ENCODE assay signal across 31 mouse cellular contexts in genomic region chr14:56377745-56378144, GRCm38 (mm10). TPM values are rescaled to one million over a fixed set of nuclear protein-coding genes. Genes with fewer than 3 reads are reported as not detected.
A peak's percentile ranks its signal among the peaks of the same experiment; 100 is the strongest.
DNase-seq lines count a peak whose midpoint lies in the region; ATAC-seq and TF ChIP-seq lines count a peak whose summit lies in the region.
"Had no signal": no experiment of that assay in that cellular context is flagged by ENCODE, and none has a peak within 500 bp of the region (broad histone marks: within the 10 kb centered on the region; RNA-seq: fewer than 3 reads in every experiment).

No protein-coding gene starts in this region.

- H3K9ac ChIP-seq in heart, postnatal 0 days (replicated peaks; ENCODE audit: low read depth, low read length) = no peak overlapping the region
- no peak overlapping the region for H3K9ac ChIP-seq in lung, embryonic 14.5 days
- H3K9ac ChIP-seq: forebrain, embryonic 13.5 days; heart, embryonic 13.5 days; kidney, embryonic 15.5 days; limb, embryonic 15.5 days; liver, embryonic 14.5 days; midbrain, embryonic 12.5 days; neural tube, embryonic 13.5 days; stomach, embryonic 15.5 days had no signal

- no peak for ATAC-seq in heart, postnatal 0 days (ENCODE audit: insufficient read depth, low read depth)
- ATAC-seq in lung, embryonic 14.5 days (ENCODE audit: insufficient read depth) = no peak
- ATAC-seq: CD4-positive, CD25-positive, alpha-beta regulatory T cell, adult 4 months; forebrain, embryonic 13.5 days had no signal

- H3K4me2 ChIP-seq in heart, postnatal 0 days (ENCODE audit: low read depth, low read length) = no peak overlapping the region
- H3K4me2 ChIP-seq in lung, embryonic 14.5 days = no peak overlapping the region
- H3K4me2 ChIP-seq: forebrain, embryonic 13.5 days; heart, embryonic 13.5 days; kidney, embryonic 15.5 days; limb, embryonic 15.5 days; midbrain, embryonic 12.5 days; neural tube, embryonic 13.5 days; stomach, embryonic 15.5 days had no signal

- no peaks in the 10 kb centered on the region for H3K9me3 ChIP-seq in heart, postnatal 0 days (replicated peaks; ENCODE audit: control insufficient read depth, low read length)
- H3K9me3 ChIP-seq in lung, embryonic 14.5 days (ENCODE audit: low read depth, low read length) = no peaks in the 10 kb centered on the region
- H3K9me3 ChIP-seq: forebrain, embryonic 13.5 days; heart, embryonic 13.5 days; kidney, embryonic 15.5 days; limb, embryonic 10.5 days; limb, embryonic 15.5 days; megakaryocyte, embryonic 14.5 days; midbrain, embryonic 12.5 days; neural tube, embryonic 13.5 days; stomach, embryonic 15.5 days had no signal

- no peak overlapping the region for H3K27ac ChIP-seq in heart, postnatal 0 days (ENCODE audit: low read depth)
- H3K27ac ChIP-seq in lung, embryonic 14.5 days (ENCODE audit: low read depth) = no peak overlapping the region
- H3K27ac ChIP-seq: forebrain, embryonic 13.5 days; heart, embryonic 13.5 days; kidney, embryonic 15.5 days; layer of hippocampus, adult 2 months; limb, embryonic 10.5 days; limb, embryonic 15.5 days; liver, embryonic 14.5 days; midbrain, embryonic 12.5 days; neural tube, embryonic 13.5 days; stomach, embryonic 15.5 days had no signal

- 0 out of 2 replicates have a peak, but pooled peaks have one; percentile 2 for TF ChIP-seq CTCF in heart, postnatal 0 days (IDR thresholded peaks at IDR 0.05; ENCODE audit: low read depth)
- TF ChIP-seq CTCF in lung, embryonic 14.5 days (IDR thresholded peaks at IDR 0.05; ENCODE audit: low read depth) = peak; percentile 39

- H3K27me3 ChIP-seq in heart, postnatal 0 days (ENCODE audit: control insufficient read depth, insufficient read depth, low read length) = no peaks in the 10 kb centered on the region
- no peaks in the 10 kb centered on the region for H3K27me3 ChIP-seq in lung, embryonic 14.5 days (ENCODE audit: insufficient read depth, low read length)
- H3K27me3 ChIP-seq: forebrain, embryonic 13.5 days; heart, embryonic 13.5 days; kidney, embryonic 15.5 days; limb, embryonic 15.5 days; midbrain, embryonic 12.5 days; neural tube, embryonic 13.5 days; stomach, embryonic 15.5 days had no signal

- no peaks in the 10 kb centered on the region for H3K4me1 ChIP-seq in heart, postnatal 0 days (ENCODE audit: control insufficient read depth, insufficient read depth)
- H3K4me1 ChIP-seq in lung, embryonic 14.5 days (ENCODE audit: insufficient read depth) = no peaks in the 10 kb centered on the region
- H3K4me1 ChIP-seq: forebrain, embryonic 13.5 days; limb, embryonic 10.5 days; limb, embryonic 15.5 days; midbrain, embryonic 12.5 days; neural tube, embryonic 13.5 days; stomach, embryonic 15.5 days had no signal

- H3K36me3 ChIP-seq in heart, postnatal 0 days (replicated peaks; ENCODE audit: control insufficient read depth, insufficient read depth, low read length) = no peaks in the 10 kb centered on the region
- no peaks in the 10 kb centered on the region for H3K36me3 ChIP-seq in lung, embryonic 14.5 days (ENCODE audit: insufficient read depth)
- H3K36me3 ChIP-seq: heart, embryonic 13.5 days; kidney, embryonic 15.5 days; limb, embryonic 10.5 days; limb, embryonic 15.5 days; midbrain, embryonic 12.5 days; neural tube, embryonic 13.5 days; stomach, embryonic 15.5 days had no signal

- DNase-seq in heart, postnatal 0 days (ENCODE audit: low spot score) = no peak
- DNase-seq in heart, postnatal 14 days = no peak
- DNase-seq in lung, embryonic 14.5 days = no peak
- DNase-seq in lung, postnatal 14 days = no peak
- peak; percentile 3 for DNase-seq in NIH3T3 (ENCODE audit: low read depth)
- DNase-seq in right cerebral cortex, postnatal 10 days (ENCODE audit: low spot score in 2 of 2) = no peak
- DNase-seq in B cell, adult 2 months = no peak
- DNase-seq: adrenal gland, postnatal 14 days; cerebellum, adult 11 months; cerebellum, adult 9-10 months; cerebellum, postnatal 36 days; gastrocnemius, postnatal 10 days; kidney, adult 11 months; kidney, postnatal 36 days; thymus, postnatal 14 days had no signal

- no peak overlapping the region for H3K4me3 ChIP-seq in heart, postnatal 0 days (ENCODE audit: low read depth, low read length)
- no peak overlapping the region for H3K4me3 ChIP-seq in lung, embryonic 14.5 days (ENCODE audit: low read depth, low read length)
- H3K4me3 ChIP-seq: forebrain, embryonic 13.5 days; heart, embryonic 13.5 days; kidney, embryonic 15.5 days; layer of hippocampus, adult 2 months; limb, embryonic 10.5 days; limb, embryonic 15.5 days; megakaryocyte, embryonic 14.5 days; midbrain, embryonic 12.5 days; neural tube, embryonic 13.5 days; stomach, embryonic 15.5 days had no signal

- intact Hi-C loops in heart, postnatal 14 days (cut with DNase I) = loop anchor here (5.0 to 10.0 kb wide), 2 partner anchors 417 to 685 kb away; no protein-coding TSS in a partner anchor

- no peak for TF ChIP-seq EP300 in heart, postnatal 0 days (IDR thresholded peaks at IDR 0.05; ENCODE audit: low read depth)

RNA-seq across cellular contexts. Expression of gene Atp12a, which starts 12.9 kb away (rescaled TPM):
- not detected in 2 replicates for total RNA-seq in heart, postnatal 0 days (2014; rRNA removed; ENCODE audit: low replicate concordance)
- polyA plus RNA-seq in heart, postnatal 0 days (2015; fragmentation: Nextera tagmentation; extraction: Ambion mirVana) = not detected in 2 replicates
- not detected for total RNA-seq in heart, postnatal 14 days (2021)
- 1.4 and 1.6 TPM in 2 replicates for polyA plus RNA-seq in lung, embryonic 14.5 days (2014; fragmentation: Nextera tagmentation; extraction: Ambion mirVana)
- total RNA-seq: gastrocnemius, postnatal 10 days; heart, adult 8-10 months; heart, postnatal 25 days; layer of hippocampus, adult 2 months; layer of hippocampus, postnatal 14 days had no signal
- polyA plus RNA-seq: CD4-positive, CD25-positive, alpha-beta regulatory T cell, adult 4 months; limb, embryonic 10.5 days; liver, embryonic 14.5 days; small intestine, adult 2 months had no signal

RNA-seq across cellular contexts. Expression of gene Rnf17, which starts 24.6 kb away (rescaled TPM):
- 2.1 TPM in 1 of 2 replicates, not detected in the other for total RNA-seq in heart, postnatal 0 days (2014; rRNA removed; ENCODE audit: low replicate concordance)
- polyA plus RNA-seq in heart, postnatal 0 days (2015; fragmentation: Nextera tagmentation; extraction: Ambion mirVana) = 1.0 and 1.2 TPM in 2 replicates
- under 1 TPM; 0.59 to 0.67 TPM for total RNA-seq in heart, postnatal 14 days (2021)
- polyA plus RNA-seq in lung, embryonic 14.5 days (2014; fragmentation: Nextera tagmentation; extraction: Ambion mirVana) = 0.84 and 2.5 TPM in 2 replicates
- total RNA-seq: gastrocnemius, postnatal 10 days had no signal
- polyA plus RNA-seq: small intestine, adult 2 months had no signal
